Mouse (Mus musculus): ENCODE measurements around the gene Otx1.

Gene Otx1

DNA sequence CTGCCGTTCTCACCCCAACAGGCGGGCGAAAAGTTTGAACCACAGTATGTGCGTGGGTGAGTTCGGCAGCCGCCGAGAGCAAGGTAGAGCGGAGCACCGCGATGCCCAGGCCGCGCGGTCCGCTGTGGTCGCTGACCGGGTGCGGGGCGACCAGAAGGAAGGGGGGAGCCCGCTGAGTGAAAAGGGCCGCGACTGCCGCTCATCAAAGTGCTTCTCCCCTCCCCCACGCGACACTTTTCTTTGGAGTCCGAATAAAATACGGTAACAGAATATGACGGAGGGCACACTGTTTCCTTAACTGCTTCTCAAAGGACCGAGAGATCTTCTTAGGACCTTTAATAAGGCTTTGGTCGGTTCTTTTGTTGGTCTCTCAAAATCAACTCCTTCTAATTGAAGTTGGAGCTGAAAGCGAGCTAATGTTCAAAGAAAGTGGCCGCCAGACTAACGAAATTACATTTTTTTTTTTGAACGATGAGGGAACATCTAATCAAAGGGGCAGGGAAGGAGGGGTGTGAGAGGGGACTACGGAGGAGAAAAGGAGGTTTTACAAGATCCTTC lies at the start of gene Otx1:
TSS of gene Otx1 (minus strand) at position 115 of the 558 bp plus-strand sequence.
- DNase-seq (ENCODE audit: low read depth, low spot score) = no peak

DNA sequence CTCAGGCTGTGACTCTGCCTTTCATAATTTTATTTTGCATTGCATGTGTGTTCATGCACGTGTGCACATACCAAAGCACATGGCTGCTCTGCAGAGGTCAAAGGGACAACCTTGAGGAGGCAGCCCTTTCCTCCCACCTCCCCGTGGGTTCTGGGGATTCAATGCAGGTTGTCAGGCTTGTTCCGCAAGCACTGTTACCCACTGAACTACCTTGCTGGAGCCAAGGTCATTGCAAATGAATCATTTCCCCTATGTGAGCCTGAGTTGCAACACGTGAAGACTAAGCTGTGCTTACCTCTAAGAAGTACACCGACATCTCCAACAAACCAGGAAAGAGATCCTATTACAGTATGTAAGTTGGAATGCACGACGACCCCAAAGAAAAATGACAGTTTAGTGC lies 48.2 kb upstream of the Otx1 start:
- no peak for DNase-seq (ENCODE audit: low read depth, low spot score)

DNA sequence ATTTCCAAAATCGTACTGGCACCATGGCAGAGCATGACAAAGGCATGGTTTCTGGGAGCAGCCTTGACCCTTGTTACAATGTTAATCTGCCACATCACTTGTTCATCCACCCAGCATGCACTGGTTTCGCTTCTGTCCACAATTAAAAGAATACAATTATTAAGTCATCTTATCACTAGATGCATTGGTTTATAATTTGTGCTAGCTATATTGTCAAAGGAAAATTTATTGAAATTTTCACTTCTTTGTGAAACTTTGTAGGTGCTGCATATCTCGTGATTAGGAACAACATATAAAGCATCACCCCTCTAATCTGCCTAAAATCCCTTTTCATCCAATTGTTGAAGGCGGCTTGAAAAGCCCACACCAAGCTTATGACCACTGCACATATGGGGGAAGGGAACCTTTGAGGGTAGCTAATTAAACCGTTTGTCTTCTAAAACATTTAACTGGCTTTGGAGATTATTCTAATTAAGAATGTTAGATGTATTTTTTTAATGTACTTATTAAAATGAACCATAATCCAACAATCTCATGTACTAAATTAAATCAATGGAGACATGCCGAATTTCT lies 37.2 kb upstream of the Otx1 start:
- DNase-seq (ENCODE audit: low read depth, low spot score) = no peak

DNA sequence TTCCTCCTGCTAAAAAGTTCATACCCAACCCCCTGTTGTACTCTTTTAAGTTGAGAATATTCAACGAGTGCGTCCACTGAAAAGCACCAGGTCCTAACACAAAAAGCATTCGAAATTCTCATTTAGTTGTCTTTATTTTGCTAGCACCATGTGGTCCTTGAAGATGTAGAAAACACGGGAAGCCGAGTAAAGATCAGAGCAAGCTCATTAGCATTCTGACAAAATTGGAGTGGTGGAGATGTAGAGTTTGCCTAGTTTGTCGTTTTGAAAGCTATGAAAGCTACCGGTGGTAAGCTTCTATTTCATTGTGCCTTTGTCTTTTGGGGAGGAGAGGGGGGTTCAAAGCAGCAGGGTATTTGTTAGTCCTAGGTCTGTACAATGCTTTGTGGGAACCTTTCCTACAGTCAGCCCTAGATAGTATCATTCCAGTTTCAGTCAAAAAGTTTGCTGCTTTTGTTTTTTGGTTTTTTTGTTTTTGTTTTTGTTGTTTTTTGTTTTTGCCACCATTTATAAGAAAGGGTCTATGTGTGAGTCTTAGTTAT lies 31.9 kb upstream of the Otx1 start:
- no peak for DNase-seq (ENCODE audit: low read depth, low spot score)

DNA sequence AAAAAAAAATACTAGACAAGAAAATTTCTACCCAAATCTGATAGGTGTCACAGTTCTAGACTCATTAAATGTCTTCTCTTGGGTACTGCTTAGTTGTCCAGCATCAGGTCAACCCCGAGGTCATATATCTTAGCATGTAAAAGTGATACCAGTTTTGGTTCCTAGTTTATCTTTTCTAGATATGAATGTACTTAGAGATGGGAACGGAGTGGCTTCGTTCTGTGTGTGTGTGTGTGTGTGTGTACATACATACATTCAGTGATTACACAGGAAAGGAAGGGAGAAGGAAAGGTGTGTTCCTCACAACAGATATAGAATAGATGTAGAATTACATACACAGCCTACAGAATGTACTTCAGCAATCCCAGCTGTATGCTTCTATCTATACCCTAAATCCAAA lies 30.9 kb upstream of the Otx1 start:
- DNase-seq (ENCODE audit: low read depth, low spot score) = no peak

DNA sequence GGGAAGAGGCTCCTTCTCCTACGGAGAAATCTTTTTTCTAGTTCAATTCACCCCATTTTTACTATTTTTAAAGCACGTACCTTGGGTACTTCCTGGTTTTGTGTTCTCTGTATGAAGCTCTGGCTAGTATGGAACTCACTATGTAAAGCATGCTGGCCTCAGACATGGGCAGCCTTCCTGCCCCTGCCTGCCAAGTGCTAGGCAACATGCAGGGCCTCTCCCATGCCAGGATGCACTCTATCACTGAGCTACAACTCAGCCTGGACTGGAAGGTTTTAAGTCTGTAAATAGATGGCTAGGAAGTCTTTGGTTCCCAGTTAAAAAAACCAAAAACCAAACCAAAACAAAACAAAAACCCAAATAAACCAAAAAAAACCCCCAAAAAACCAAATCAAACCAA lies 17.9 kb upstream of the Otx1 start:
- no peak for DNase-seq (ENCODE audit: low read depth, low spot score)

DNA sequence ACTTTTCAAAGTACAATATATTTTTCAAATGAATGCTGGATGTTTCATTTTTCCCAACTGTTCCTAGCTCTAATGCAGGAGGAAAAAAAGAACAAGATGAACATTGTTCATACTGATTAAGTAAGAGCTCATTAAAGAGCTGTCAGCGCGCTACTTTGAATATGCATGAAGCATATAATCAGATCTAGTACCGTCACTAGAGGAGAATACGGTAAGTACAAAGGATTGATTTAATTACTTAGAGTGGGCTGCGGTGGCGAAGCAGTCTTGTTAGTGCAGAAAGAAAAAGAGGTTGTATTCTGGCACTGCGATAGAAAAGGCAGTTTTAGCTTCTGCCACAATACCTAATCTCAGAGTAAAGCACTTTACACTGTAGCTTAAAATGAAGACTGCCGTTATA lies 14.7 kb upstream of the Otx1 start:
- peak; percentile 60 for DNase-seq (ENCODE audit: low read depth, low spot score)

DNA sequence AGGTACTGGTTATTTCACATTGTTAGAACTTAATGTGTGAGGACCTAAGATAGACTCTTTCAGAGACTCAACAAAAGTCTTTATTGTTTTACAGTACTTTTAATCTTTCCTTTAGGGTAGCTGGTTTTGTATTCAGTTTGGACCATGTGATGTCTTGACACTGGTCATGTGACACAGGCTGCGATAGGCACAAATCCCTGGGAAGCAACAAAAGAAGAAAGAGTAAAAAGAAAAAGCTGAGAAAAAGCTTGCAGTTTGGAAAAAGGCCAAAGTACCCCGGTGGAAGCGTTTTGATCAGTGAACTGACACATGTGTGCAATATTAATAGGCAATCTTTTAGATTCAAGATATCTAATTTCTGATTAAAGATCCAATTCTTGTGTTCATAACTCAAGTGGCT lies 13.6 kb upstream of the Otx1 start:
- no peak for DNase-seq (ENCODE audit: low read depth, low spot score)

DNA sequence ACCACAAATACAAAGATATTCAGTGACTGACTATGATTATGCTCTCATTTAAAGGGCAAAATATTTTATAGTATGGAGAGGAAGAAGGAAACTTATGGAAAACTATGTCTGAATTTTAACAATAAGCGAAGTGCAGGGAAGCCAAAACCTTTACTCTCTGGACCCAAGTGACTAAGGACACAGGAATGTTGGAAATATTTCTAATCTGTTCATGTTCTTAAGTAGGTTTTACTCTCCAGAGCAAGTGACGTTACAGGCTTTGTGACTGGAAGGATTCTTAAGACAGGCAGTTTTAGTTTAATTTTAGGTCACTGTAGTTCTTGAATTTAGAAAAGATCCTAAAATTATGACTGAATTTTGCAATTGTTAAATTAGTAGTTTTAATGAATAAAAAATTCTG lies 6.1 kb upstream of the Otx1 start:
- no peak for DNase-seq (ENCODE audit: low read depth, low spot score)

DNA sequence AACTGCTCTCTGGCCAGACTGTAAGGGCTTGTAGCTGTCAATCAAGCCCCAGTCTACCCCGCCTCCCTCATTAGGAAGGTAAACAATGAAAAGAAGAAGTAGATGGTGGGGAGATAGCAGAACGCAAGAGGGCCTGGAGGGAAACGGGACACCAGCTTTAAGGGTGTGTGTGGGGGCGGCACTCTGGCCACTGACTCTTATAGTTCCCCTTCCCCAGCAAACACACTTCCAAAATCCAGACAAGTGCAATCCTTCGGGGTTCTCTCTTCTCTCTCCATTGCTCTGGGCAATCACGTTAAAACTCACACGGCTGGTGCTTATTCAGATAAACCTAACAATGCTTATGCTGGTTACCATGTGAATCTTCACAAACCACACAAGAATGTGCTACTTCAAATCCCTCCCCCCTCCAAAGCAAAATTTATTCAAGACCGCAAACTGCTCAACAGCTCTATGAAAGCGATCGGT lies 5.5 kb upstream of the Otx1 start:
- DNase-seq (ENCODE audit: low read depth, low spot score) = no peak

DNA sequence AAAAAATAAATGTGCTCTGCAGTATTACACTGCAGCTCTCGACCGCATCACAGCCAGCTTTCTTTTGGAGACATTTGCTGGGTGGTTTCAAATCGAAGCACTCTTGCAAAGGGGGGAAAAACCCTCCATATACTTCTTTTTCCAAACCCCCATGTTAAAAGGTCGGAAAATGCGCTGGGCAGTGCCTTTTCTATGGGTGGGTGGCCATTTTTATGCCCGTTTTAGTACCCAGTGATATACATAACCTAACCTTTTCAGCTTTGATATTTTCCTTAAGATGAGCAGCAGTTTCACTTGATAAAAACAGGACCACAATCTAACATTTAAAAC lies 5.0 kb upstream of the Otx1 start:
- DNase-seq (ENCODE audit: low read depth, low spot score) = no peak

DNA sequence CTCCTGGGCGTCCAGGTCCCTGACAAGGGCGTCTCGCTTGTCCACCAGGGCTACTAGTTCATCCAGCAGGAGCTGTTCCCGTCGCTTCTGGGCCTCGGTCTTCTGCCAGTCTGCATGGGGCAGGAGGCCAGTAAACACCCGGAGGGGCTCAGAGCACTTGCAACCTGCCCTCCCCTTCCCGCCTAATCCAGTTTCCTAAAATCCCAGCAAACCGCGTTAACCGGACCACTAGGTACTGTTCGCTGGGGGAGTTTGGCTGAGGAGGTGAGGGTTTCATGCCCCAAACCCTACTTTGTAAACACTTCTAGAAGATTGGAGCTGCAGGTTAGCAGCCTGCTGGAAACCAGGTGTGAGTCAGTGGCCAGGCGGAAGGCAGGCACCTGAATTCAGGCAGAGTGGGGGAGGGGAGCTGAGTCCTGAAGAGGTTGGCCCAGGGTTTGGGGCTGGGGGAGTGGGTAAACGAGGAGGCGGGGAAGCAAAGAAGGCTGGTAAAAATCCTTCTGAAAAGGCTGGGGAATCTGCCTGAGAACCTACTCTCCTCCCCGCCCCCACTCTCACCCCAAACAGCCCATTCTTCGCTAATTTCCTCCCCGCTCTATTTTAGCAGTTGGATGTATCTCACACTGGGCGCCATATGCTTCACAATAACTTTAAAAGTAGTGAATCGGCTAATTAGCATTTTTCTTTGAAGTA lies 4.5 kb upstream of the Otx1 start:
- no peak for DNase-seq (ENCODE audit: low read depth, low spot score)

DNA sequence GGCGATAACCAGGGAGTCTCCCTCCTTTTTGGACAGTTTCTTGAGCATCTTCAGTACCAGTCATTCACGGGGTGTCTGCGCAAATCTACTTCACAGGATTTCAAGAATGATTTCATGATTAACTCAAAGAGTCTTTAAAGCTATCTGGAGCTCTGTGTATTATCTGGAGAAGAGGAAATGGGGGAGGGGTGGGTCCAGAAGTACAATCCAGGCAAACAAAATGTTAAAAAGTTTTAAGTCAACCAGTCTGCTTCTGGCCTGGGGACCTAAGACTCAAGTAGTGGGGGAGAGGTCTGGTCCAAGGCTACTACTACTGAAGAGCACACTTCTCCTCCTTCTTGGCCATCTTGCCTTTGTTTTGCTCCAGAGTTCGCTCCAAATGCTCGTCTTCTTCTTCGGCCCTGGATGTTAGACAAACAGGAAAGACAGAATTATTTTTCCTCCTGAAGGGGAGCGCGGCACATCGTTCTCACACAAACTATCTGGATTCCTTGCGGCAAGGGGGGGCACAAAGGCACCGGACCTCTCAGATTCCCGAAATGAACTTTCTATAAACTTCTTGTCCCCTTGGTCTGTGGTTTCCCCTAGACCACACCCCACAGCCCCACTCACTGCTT lies 3.9 kb upstream of the Otx1 start:
- DNase-seq (ENCODE audit: low read depth, low spot score) = no peak

DNA sequence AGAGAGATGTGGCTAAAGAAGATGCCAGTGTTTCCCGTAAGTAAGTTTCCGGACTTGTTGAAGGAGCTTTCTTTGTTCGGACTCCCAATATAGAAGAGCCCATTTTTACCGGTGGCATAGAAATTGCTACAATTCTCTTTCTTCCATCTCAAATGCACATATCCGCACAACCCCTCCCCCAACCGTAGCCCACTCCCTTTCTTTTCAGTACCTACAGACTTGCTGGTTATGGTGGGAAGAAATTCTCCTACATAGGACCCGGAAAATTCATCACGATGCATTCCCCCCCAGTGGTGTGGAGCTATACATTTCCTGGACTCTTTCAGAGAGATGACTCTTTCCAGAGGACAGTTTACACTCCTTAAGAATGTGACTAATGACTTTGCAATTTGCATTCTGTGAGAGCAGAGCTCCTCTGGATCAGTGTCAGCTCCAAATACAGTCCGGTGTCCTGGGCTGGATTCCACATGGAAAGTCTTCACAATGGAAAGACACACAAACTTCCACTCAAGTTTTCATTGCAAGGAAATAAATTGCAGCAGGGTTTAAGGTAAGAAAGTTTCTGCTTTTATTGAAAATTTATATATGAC lies 2.7 kb upstream of the Otx1 start:
- no peak for DNase-seq (ENCODE audit: low read depth, low spot score)

DNA sequence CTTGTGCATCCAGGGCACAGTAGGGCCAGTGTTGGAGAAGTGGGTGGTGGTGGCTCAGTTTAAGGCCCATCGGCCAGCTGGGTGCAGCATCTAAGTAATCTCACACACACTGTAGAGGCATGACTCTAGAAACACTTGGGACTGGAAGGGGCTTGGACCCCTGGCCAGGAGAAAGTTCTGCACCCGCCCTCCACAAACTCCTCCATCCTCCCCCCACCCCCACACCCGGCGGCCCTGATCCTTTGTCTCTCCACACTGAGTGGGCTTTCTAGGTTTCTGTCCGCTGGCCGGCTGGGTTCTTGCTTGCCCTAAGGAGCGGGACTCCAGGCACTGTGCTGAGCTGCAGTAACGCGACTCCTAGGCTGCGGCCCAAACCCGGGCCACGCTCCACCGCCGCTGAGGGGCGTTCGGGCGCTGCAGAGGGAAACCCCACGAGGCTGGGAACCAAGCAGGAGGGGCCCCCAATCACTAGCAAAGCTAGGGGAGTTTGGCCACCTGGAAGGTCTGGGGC lies 1.7 kb upstream of the Otx1 start:
- DNase-seq (ENCODE audit: low read depth, low spot score) = no peak

DNA sequence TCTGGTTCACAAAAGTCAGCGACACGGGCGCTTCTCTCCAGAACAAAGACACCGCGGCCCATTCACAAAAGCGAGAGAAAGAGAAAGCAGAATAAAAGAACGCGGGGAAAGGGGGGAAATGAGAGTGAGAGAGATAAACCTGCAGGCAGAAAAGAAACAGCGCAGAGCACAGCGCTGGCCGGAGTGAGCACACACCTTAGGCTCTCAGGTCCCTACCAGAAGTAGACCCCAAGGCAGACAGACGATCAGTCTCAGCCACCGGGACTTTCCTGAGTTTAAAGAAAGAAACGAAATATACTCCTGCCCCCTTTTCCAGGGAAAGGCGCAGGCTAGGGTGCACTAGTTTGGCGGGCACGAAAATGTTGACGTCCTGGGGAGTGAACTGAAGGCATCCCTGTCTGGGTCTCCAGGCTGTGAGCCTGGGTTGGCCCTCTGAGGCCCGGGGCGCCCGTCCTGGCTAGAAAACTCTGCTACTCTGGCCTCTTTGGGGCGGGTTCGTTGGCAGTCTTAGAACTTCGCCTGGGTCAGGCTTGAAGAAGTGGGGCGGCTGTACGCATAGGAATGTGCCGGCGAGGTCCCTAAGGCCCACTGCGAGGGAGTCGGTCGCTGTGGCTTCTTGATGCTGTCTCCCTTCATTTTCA lies 764 bp upstream of the Otx1 start:
- no peak for DNase-seq (ENCODE audit: low read depth, low spot score)

DNA sequence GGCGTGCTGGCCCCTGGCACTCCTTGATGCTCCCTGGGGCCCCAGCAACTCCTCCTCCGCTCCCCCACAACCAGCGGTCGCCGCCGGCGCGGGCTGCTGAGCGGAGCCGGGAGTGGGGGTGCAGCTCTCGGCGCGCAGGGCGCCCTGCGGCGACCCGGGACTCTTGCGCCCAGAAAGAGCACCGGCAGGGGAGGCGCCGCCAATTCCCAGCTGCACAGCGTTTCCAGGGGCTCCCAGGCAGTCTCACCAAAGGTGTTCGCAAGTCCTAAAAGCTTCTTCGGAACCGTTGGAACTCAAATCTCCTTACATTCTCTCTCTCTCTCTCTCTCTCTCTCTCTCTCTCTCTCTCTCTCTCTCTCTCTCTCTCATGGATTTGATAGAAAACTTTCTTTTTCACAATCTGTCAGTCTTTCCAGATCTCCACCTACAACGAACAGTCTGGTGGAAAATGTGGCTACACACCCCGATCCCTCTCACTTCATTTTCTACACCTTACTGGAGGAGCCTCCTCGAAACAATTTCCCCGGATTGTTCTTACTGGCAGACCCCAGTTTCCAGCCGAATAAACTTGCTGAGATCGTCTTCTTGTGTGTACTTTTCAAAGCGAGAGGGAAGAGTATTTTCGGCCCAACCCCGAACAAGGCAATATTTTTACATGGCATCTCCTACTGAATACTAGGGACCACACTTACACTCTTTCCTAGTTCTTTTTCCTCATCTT lies 475 bp downstream of the Otx1 start:
- DNase-seq (ENCODE audit: low read depth, low spot score) = no peak

DNA sequence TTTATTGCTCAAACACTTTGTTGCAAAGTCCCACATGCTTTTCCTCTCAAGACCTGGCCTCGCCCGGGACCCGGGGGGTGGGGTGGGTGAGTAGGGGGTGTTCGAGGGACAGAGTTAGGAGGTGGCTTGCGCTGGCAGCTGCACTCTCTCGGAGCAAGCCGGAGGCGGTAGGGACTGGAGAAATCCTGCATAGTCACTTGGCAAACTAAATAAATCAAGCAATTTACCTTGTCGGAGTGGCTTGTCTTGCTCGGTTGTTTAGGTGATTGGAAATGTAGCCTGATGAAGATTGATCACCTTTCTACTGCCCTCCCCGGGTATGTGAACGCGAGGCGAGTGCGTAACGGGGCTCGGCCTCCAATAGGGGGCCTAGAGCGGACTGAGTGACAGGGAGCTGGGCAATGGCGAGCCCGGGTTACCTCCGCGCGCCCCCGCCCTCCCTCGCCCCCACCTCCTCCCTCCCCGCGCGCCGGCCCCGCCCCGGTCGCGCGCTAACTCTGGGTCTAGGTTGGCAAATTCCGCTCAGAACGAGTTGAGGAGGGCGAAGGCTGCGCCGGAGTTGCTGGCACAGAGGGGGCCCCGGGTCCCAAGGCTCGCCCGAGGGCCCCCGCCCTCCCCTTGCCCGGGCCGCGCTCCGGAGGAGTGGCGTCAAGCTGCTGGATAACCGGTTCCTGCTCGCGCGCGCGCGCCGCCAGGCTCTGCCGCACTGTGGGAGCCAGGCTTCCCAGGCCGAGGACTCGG lies 1.2 kb downstream of the Otx1 start:
- DNase-seq (ENCODE audit: low read depth, low spot score) = no peak

DNA sequence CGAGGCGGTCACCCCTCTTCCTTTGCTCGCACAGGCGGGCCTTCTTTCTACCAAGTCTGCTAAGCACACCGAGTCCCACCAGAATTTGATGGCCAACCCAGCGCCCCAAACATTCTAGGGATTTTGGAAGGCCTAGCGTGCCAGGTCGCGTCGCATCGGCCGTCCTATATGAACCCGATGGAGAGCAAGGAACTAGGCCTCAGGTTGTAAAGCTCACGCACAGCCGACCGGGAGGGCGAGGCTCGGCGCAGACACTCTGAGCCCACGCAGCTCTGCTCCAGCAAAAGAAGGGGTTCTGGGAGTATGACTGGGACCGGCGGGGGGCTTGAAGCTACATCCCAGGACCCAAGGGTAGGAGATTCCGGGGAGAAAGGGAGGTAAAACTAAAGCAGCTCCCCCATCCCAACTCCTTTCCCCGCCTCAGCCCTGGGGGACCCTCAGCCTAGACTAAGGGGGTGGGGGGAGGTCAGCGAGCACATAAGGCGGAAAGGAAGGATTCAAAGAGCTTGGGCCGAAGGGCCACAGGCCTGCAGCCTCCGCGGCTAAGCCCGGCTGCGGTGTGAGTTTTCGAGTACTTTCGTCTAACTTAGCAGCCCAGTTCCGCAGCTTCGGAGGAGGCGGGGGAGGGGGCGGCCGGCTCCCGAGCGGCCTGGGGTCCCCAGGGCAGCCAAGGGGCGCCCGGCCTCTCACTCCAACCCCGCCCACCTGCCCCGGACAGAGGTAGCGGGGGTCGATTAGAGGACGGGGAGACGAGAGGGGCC lies 2.2 kb downstream of the Otx1 start:
- no peak for DNase-seq (ENCODE audit: low read depth, low spot score)

All from telencephalon, adult 2 months (tissue).